Mouse (Mus musculus) heart, embryonic 15.5 days (tissue): ENCODE data around the gene Sema6b. TPM values are rescaled to one million over a fixed set of nuclear protein-coding genes. Genes with fewer than 3 reads are reported as not detected.

ENCODE experiments used
- ATAC-seq: fragments of 200-750 bp; cut with Nextera tagmentation; replicated peaks from 2 replicates; pipeline ENCODE4 v1.8.0; 2017; ENCODE audit warnings: low read depth, moderate TSS enrichment; ENCODE audit not compliant: insufficient number of reproducible peaks, insufficient read depth, low FRiP score
- H3K27ac ChIP-seq: fragments of 300-500 bp; sonication (generic); 2 replicates; pipeline ENCODE4 v1.5.1; 2015; ENCODE audit warnings: mild to moderate bottlenecking, inconsistent platforms
- H3K27me3 ChIP-seq: fragments of 300-500 bp; sonication (generic); 2 replicates; pipeline ENCODE4 v1.6.1; 2015; ENCODE audit warnings: inconsistent platforms
- H3K36me3 ChIP-seq: fragments of 300-500 bp; sonication (generic); 2 replicates; pipeline ENCODE4 v1.6.1; 2015; ENCODE audit warnings: mild to moderate bottlenecking, inconsistent platforms
- H3K4me1 ChIP-seq: fragments of 300-500 bp; sonication (generic); replicated peaks from 2 replicates; pipeline ENCODE4 v1.6.1; 2015; ENCODE audit warnings: inconsistent platforms
- H3K4me2 ChIP-seq: fragments of 300-500 bp; sonication (generic); 2 replicates; pipeline ENCODE4 v1.6.1; 2015; ENCODE audit warnings: inconsistent platforms, mild to moderate bottlenecking, moderate library complexity
- H3K4me3 ChIP-seq: fragments of 300-500 bp; sonication (generic); 2 replicates; pipeline ENCODE4 v1.5.1; 2015; ENCODE audit warnings: mild to moderate bottlenecking, inconsistent platforms
- H3K9ac ChIP-seq: fragments of 300-500 bp; sonication (generic); 2 replicates; pipeline ENCODE4 v1.6.1; 2015; ENCODE audit warnings: mild to moderate bottlenecking, inconsistent platforms
- H3K9me3 ChIP-seq: fragments of 300-500 bp; sonication (generic); replicated peaks from 2 replicates; pipeline ENCODE4 v1.6.1; 2016; ENCODE audit warnings: inconsistent platforms
- WGBS: fragments of 180-500 bp; shearing (Covaris S2); methylation state at CpG from one replicate; pipeline ENCODE4 v1.1.7; 2015; ENCODE audit warnings: mixed read lengths; 5-methylcytosine and 5-hydroxymethylcytosine counted together
- polyA plus RNA-seq: library from polyadenylated mRNA; unstranded; fragments of >200 nt; fragmentation: Nextera tagmentation; extraction: Ambion mirVana; gene quantifications from 2 replicates; pipeline ENCODE4 v1.2.1, GENCODE M21; 2015

The Sema6b gene
- polyA plus RNA-seq, 1 experiment from 2014 or later, result 0.92 TPM

DNA sequence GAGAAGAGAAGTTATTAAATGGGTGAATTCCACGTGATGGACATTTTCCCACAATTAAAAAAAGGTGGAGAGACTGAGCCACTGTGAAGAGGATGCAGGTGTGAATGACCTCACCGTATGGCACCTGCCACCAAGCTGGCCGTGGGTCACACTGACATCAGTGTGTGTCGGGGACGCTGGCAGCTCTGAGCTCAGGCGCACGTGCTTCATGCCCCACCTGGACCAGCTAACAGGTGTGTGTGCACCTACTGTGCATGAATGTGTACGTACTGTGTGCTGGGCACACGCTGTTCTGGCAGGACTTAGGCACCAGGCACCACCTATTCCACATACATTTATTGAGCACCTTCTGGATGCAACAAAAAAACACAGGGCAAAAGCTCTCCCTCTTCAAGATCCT, 4.4 kb upstream of the Sema6b start:
- no peaks in the 10 kb centered on the region for H3K36me3 ChIP-seq
- H3K4me2 ChIP-seq, result no peak overlapping the region
- no peak overlapping the region for H3K27ac ChIP-seq
- no peaks in the 10 kb centered on the region for H3K9me3 ChIP-seq
- H3K4me3 ChIP-seq, result no peak overlapping the region
- WGBS, result 69% methylated on average over 9 of the region's 9 CpGs
- no peak overlapping the region for H3K9ac ChIP-seq
- ATAC-seq, result no peak
- H3K27me3 ChIP-seq, result peaks cover 99% of the 10 kb centered on the region
- H3K4me1 ChIP-seq, result peaks cover 25% of the 10 kb centered on the region

DNA sequence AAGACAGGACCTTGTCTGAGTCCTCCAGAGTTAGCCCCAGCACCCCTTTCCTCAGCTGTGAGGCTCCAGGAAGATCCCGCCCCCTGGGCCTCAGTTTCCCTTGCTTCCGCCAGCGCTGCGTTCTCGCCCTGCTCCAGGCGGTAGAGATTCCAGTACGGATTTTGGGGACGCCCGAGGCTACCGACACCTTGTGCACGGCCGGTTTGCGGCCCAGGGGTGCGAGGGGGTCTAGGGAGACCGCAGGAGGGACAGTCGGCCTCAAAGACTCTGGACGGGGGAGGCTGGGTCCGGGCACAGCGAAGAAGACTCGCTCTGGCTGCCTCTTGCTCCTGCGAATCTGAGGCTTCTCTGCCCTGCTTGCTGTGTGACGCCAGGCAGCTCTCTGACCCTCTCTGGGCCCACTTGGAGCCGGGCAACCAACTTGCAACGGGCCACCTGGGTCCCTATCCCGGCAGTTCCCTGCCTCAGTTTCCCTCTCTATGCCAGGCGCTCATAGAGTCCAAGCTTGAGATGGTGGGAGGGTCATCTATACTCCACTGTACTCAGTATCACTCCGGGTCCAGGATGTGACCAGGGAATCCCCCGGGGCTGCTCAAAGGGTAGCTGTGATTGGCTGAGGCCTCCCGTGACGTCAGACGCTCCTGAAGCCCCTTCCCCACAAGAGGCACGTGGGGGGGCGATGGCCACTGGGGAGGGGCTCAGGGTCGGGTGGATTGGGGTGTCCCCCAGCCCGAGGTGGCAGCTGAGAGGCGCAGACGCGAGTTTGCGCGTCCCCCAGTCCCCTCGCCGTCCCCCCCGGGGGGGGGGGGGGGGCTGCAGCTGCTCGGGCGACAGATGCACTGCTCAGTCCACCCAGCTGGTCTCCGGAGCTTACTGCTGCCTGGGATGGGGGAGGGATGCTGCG, 1.8 kb upstream of the Sema6b start:
- Histone ChIP-seq H3K4me3 (peak overlapping the region; percentile 44), H3K27me3 (peaks cover 93% of the 10 kb centered on the region), H3K9ac (peak overlapping the region; percentile 31; the same call in 1 of the 2 replicates), H3K36me3 (no peaks in the 10 kb centered on the region), H3K4me1 (peaks cover 29% of the 10 kb centered on the region), H3K4me2 (peak overlapping the region; percentile 65), H3K27ac (no peak overlapping the region), H3K9me3 (no peaks in the 10 kb centered on the region)
- ATAC-seq, result no peak
- 1% methylated on average over 45 of the region's 47 CpGs for WGBS

DNA sequence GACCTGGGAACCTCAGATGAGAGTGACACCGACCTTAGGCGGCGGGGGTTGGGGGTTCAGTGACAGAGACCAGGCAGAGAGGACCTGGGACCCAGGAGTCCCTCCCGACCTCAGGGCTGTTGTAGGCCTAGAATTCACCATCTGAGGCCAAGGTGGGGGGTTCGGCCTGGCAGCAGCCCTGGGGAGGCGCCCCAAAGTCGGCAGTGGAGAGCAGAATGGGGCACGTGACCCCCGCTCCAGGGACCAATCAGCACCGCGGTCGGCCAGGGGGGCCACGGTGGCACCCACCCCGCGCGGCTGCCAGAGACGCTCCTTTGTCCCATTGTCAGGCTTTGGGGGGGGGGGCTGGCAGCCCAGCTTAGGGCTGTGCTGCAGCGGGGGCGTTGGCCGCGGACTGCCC, 788 bp downstream of the Sema6b start:
- Histone ChIP-seq H3K27ac (no peak overlapping the region), H3K4me2 (peak overlapping the region; percentile 99), H3K9me3 (no peaks in the 10 kb centered on the region), H3K27me3 (peaks cover 79% of the 10 kb centered on the region), H3K4me1 (peaks cover 35% of the 10 kb centered on the region), H3K9ac (no peak overlapping the region), H3K36me3 (no peaks in the 10 kb centered on the region), H3K4me3 (peak overlapping the region; percentile 73)
- ATAC-seq, result no peak
- 11% methylated on average over 21 of the region's 21 CpGs for WGBS

DNA sequence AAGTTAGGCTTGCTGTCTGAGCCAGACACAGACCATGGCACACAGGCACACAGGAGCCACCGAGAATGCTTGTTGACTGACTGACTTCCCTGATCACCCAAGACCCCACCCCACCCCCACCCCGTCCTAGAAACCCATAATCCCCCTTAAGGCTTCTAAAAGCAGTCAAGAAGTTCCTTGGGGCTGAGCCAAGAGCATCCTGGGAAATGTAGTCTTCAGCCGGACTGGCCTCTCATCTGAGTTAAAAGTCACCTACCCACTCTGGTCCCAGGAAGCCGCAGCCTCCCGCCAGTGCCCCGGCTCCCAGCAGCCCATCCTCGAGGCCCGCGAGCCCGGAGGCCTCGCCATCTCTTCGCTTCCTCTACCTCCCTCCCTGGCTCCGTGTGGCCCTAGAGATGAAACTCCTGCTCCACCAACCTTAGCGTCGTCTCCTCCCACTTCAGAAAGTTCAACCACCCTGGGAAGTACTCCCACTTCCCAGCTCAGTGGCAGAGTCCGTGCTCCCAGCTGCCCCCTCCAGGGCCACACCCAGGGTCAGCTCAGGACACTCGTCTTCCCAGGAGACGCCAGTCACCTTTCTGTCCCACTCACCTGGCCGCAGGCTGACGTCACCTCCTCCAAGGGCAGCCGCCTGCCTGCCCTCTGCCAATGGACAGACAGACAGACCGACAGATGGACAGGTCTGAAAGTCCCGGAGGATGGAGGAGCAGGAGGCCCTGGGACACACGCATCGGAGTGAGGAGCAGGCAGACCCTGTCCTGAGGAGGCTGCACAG, 2.1 kb downstream of the Sema6b start:
- Histone ChIP-seq H3K4me2 (no peak overlapping the region), H3K9ac (no peak overlapping the region), H3K4me1 (peaks cover 46% of the 10 kb centered on the region), H3K27me3 (peaks cover 65% of the 10 kb centered on the region), H3K36me3 (no peaks in the 10 kb centered on the region), H3K4me3 (no peak overlapping the region), H3K9me3 (no peaks in the 10 kb centered on the region), H3K27ac (no peak overlapping the region)
- no peak for ATAC-seq
- WGBS, result 24% methylated on average over 25 of the region's 25 CpGs

DNA sequence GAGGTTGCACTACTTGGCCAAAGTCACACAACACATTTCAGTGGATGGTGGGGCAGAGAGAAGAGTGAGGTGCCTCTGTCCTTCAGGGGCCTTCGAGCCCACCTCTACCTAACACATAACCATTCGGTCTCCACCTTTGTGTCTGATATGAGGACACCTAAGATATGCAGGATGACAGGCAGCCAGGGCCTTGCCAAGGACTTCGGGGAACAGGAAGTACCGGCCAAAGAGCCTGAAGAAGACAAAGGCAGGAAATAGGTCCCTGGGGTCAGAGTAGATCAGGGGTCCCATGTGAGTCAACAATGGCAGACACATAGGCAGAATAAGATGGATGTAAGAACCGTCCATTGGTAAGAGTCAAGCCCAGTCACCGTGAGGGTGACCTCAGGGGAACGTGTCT, 3.6 kb downstream of the Sema6b start:
- H3K9me3 ChIP-seq, result no peaks in the 10 kb centered on the region
- H3K27ac ChIP-seq, result no peak overlapping the region
- H3K27me3 ChIP-seq, result peaks cover 51% of the 10 kb centered on the region
- peaks cover 39% of the 10 kb centered on the region for H3K4me1 ChIP-seq
- H3K4me3 ChIP-seq, result no peak overlapping the region
- no peak overlapping the region for H3K4me2 ChIP-seq
- no peak overlapping the region for H3K9ac ChIP-seq
- no peak for ATAC-seq
- WGBS, result 76% methylated on average over 7 of the region's 7 CpGs
- no peaks in the 10 kb centered on the region for H3K36me3 ChIP-seq

DNA sequence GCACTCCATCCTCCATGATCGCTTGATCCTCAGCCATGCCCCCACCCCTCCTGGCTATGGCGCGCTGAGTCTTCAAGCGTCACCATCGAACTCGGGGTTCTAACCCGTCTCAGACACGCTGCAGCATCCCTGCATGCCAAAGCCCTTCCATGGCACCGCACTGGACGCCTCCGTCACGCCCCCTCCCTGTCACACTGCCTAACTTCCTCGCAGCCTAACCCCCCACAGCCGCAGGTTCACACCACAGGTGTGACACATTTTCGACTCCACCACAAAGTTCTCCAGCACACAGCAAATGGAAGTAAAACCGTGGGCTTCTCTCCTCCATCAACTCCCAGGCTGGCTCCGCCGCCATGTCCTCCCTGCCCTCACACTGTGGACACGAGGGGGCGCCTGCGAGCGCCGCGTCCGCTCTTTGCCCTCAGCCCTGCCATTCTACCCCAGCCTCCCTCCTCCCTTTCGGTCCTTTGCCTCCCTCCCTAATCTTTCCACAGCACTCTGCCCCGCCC, 5.6 kb downstream of the Sema6b start:
- Histone ChIP-seq H3K4me3 (peak overlapping the region; percentile 43), H3K9ac (peak overlapping the region; percentile 31; the same call in 1 of the 2 replicates), H3K9me3 (no peaks in the 10 kb centered on the region), H3K27me3 (peaks cover 33% of the 10 kb centered on the region), H3K4me1 (peaks cover 31% of the 10 kb centered on the region), H3K36me3 (no peaks in the 10 kb centered on the region), H3K27ac (peak overlapping the region; percentile 77), H3K4me2 (peak overlapping the region; percentile 73)
- 2% methylated on average over 27 of the region's 27 CpGs for WGBS
- no peak for ATAC-seq

DNA sequence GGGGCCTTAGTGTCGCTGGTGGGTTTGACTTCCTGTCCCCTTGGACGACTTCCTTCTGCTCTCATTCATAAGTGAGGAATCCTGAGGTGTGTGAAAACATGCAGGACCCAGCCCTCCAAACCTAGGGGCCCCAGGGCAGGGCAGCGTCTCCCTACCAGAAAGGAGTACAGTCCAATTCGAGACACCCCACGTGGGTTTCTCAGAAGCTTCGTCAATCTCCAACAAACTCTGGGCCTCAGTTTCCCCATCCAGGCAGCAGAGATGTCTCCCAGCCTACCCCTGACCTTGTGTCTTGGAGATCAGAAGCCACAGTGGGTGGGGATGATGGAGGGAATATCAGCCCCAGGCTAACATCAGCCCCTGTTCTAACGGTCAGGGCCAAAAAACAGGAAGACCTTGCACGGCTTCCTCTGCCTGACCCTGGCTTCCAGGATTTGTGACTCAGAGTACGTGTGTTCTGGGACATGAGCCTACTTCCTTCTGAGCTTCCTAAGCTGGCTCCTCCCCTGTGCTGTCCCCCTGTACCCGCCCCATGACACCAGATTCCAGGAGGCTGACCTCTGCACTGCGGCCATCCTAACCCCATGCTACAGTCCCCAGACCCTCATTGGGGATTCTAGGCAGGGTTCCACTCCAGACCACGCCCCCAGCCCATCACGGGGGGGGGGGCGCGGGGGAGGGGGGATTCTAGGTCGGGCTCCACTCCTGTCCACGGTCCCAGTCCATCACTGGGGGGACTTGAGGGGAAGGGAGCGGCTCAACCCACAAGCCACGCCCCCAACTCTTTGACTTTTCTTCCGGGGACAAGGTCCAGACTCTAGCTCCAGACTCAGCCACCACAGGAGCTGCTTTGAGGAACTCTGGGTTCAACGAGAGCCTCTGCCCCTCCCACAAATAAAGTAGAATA, 6.4 kb downstream of the Sema6b start:
- peak; percentile 84 for ATAC-seq
- Histone ChIP-seq H3K4me1 (peaks cover 27% of the 10 kb centered on the region), H3K27me3 (peaks cover 24% of the 10 kb centered on the region), H3K9ac (peak overlapping the region; percentile 31; the same call in 1 of the 2 replicates), H3K9me3 (no peaks in the 10 kb centered on the region), H3K4me3 (peak overlapping the region; percentile 43), H3K36me3 (no peaks in the 10 kb centered on the region), H3K27ac (peak overlapping the region; percentile 77), H3K4me2 (peak overlapping the region; percentile 73)
- WGBS, result 15% methylated on average over 21 of the region's 21 CpGs

DNA sequence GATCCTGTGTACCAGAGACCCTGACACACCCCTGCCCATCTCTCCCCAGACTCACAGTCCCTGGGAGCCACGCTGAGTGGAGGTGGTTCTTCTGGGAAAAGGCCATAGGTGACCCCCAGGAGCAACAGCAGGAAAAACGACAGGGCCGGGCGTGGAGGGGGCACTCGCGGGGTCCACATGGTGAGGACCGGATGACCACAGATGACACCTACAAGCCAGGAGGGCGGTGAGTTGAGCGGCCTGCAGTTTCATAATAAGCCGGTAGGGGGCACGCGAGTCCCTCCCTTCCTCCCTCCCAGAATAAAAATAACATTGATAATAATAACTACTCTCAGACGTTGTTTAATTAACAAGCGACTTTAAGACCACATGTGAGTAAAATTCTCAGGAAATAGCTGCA, 7.5 kb downstream of the Sema6b start:
- Histone ChIP-seq H3K4me2 (peak overlapping the region; percentile 73; the same call in 1 of the 2 replicates), H3K27me3 (peaks cover 16% of the 10 kb centered on the region)
- 3% methylated on average over 14 of the region's 14 CpGs for WGBS

DNA sequence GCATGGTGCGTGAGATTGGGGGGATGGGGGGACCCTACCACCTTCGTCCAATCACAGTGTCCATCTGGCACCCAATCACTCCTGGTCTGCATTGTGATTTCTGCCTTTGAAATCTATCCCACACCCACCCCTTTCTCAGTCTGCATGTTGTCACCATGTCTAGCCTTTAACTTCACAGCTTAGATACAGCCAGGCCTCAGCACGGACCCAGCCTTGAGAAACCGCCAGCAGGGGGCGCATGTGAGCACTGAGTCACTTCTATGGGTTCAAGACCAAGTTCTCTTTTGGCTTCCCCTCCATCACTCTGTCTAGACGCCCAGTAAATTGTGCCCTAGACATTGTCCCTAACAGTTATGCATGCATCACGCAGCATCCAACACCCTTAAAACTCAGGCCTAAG, 8.3 kb downstream of the Sema6b start:
- Histone ChIP-seq H3K4me3 (no peak overlapping the region), H3K9me3 (no peaks in the 10 kb centered on the region), H3K4me1 (peaks cover 20% of the 10 kb centered on the region), H3K27me3 (peaks cover 13% of the 10 kb centered on the region), H3K4me2 (no peak overlapping the region), H3K36me3 (no peaks in the 10 kb centered on the region), H3K9ac (no peak overlapping the region), H3K27ac (no peak overlapping the region)
- WGBS, result 46% methylated on average over 7 of the region's 7 CpGs
- no peak for ATAC-seq

More for the DNA sequence above, 7.5 kb downstream of the Sema6b start:
- Histone ChIP-seq H3K4me1 (peaks cover 20% of the 10 kb centered on the region), H3K4me3 (peak overlapping the region; percentile 16), H3K27ac (no peak overlapping the region), H3K9me3 (no peaks in the 10 kb centered on the region), H3K9ac (no peak overlapping the region), H3K36me3 (no peaks in the 10 kb centered on the region)
- no peak for ATAC-seq

DNA sequence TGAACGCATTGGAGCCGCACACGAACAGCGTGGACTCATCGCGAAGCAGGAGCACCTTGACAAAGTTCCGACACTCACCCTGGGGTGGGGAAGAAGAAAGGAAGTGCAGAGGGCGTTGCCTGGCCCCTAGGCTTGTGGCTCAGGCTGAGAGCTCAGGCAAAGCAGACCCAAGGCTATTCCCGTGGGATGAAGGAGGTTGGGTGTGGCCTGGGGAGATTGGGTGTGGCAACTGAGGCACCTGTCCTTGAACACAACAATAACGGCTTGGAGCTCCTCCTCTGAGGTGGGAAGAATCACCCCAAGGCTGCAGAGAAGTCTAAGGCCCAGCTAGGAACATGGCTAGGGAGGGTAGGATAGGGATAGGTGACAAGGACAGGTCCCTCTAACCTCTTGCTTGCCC, 9.0 kb downstream of the Sema6b start:
- ATAC-seq, result no peak
- H3K27ac ChIP-seq, result no peak overlapping the region

More for the DNA sequence above, 9.0 kb downstream of the Sema6b start:
- Histone ChIP-seq H3K4me2 (no peak overlapping the region), H3K9me3 (no peaks in the 10 kb centered on the region), H3K4me3 (no peak overlapping the region), H3K9ac (no peak overlapping the region), H3K27me3 (peaks cover 20% of the 10 kb centered on the region), H3K4me1 (peaks cover 20% of the 10 kb centered on the region), H3K36me3 (no peaks in the 10 kb centered on the region)
- 89% methylated on average over 10 of the region's 10 CpGs for WGBS
